Mouse (Mus musculus): ENCODE data around the gene Srm.

Gene Srm

GRCm38 (mm10) chr4:148602357-148603120, 11.2 kb downstream of the Srm start, which contains the start of gene Masp2:
Gene Masp2 (plus strand): TSS chr4:148602554.
- DNase-seq: no peak

DNA sequence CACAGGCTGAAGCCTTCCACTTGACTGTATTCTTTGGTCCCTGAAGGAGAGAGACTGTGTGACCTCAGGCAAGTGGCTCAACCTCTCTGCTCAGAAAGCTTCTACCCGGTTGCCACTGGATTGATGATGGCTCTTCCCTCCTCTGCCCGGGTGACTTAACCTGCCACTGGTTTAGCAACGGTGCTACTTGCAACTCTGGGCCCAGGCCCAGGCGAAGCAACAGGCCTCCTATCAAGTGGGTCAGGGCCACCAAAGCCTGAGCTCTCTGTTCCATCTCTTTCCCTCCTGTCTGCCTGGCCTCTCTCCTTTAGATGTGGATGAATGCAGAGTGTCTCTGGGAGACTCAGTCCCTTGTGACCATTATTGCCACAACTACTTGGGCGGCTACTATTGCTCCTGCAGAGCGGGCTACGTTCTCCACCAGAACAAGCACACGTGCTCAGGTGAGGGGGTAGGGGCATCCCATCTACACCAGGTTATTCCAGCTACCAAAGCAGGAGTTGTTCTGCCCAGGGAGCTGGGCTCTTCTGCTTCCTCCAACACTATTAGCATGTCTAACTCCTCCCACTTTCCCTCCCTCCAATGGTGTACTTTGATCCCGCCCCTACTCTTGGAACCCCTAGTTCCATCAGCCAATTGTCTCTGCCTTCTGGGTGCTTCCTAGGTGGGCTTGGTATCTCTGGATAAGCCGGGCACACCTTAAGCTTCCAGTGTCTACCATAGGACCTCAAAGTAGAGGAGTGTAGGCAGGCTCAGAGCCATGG, 12.3 kb downstream of the Srm start:
- DNase-seq: no peak

DNA sequence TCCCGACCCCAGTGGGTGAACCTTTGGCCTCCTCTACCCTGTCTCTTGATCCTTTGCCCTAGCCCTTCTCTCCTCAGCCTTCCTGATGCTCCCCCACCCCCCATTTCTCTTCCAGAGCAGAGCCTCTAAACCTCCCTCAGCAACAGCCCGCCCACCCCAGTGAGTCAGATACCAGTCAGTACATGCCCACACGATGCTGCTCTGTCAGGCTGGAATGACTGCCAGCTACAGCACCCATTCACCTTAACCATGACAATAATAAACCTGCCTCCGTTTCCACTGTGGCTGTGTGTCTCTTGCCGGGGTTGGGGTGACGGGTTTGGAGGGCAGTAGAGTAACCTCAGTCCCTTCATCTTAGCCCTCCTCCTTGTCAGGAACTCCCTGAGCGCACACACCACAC, 12.8 kb downstream of the Srm start:
- DNase-seq: no peak

GRCm38 (mm10) chr4:148604541-148605165, 13.3 kb downstream of the Srm start:
- peak; percentile 85 for DNase-seq

- peak; percentile 92 for DNase-seq
These were observed 16.5 kb downstream of the Srm start for GRCm38 (mm10) chr4:148607758-148608157.

GRCm38 (mm10) chr4:148609805-148610204, 18.5 kb downstream of the Srm start:
- DNase-seq: no peak

DNA sequence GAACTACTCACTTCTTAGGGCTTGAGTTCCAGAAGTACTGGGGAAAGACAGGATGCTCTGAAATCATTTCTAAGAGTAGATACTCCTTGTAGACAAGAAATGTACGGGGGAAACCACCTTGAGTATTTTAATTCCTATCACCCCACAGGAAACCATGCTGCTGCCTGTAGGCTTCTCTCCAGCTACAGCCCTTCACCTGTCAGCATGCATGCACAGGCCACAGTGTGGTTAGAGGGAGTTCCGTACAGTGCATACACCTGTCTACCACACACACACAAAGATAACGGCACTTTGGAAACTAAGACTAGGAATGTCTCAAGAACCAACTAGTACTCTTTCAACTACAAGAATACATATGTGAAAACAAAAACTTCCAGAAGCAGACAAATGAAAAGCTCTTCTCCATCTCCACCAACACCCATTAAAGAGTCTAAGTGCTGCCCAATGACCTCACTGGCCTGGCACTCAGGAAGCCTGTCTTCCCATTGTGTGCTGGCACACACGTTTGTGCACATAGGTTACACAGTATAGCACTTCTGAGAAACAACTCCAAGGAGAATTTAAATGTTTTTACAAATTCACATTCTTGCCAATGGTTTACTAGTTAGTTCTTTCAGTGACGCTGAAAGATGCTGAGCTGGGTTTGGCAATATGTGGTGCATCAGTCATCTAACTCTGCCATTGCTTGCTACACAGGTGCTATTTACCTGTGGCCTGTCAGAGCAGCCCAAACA, 19.5 kb downstream of the Srm start:
- DNase-seq: no peak

- DNase-seq: no peak
These were observed 21.3 kb downstream of the Srm start for GRCm38 (mm10) chr4:148612557-148612956.

- no peak for DNase-seq
These were observed 22.4 kb downstream of the Srm start for GRCm38 (mm10) chr4:148613738-148614137.

- no peak for DNase-seq
These were observed 28.5 kb downstream of the Srm start for GRCm38 (mm10) chr4:148619805-148620204.

- DNase-seq: no peak
These were observed 29.4 kb downstream of the Srm start for GRCm38 (mm10) chr4:148620718-148621117.

DNA sequence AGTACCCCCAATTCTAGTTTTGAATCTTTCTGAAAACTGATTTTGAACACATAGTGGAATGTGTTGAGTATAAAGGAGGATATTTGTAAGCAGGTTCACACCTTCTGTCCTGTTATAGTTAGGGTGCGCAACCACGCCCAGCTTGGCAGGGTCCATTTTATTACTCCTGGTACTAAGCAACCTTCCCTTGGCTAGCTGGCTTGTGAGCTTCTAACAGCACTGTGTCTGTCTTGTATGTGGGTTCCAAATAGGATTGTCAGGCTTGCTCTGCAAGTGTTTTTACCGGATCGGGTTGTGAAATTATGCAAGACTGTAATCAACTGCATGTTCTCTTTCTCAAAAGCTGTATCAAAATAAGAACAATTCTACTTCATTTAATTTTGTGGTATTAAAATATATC, 31.2 kb downstream of the Srm start:
- DNase-seq: no peak

- no peak for DNase-seq
These were observed 32.3 kb downstream of the Srm start for GRCm38 (mm10) chr4:148623609-148624008.

DNA sequence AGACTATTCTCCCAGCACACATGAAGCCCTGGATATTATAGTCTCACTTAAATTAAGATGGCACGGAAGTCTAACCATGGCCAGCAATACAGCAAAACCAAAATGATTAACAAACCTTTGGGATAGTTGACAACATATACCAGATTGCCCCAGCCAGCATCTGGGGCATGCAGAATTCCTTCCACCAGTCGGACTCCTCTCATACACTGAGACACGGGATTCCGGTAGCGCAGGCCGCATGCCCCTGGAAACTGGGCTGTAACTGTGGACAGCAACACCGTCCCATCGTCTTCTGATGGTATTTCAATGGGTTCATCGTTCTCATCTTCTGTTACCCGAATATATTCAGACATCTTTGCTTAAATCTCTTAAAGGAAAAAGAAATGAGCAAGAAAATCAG, 33.7 kb downstream of the Srm start:
- no peak for DNase-seq

DNA sequence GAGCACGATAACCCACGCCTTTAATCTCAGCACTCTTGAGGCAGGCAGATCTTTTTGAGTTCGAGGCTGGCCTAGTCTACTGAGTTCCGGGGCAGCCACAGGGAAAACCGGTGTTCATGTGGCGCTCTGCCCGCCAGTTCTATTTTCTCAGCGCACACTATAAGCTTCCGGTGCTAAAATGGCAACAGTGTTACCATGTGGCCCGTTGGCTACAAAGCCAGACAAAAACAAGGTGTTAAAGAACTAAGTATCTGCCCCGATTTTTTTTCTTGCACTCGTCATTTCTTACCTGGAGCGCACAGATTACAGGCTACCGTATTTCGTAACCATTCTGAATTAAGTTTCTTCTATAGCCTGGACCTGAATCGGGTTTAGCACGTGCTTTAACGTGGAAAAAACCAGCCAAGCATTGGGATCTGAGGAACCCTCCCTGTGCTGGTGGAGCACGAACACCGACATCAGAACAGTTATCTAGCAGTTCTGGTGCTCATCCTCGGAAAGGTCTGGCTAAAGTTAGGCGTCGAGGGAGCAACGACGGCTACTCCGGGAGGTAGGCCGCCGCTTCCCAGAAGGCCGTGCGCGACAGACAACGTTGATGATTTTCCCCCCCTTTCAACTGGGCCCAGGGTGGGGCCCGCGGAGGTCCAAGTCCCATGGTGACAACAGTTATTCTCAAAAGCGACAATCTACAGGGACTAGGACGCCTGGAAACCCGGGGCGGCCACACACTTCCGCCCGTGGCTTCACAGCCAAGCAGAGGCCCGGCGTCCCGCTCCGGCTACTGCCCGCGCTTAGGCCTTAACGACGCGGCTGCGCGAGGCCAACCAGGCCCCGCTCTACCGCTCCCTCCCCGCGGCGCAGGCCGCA, 34.7 kb downstream of the Srm start:
- peak; percentile 70 for DNase-seq

DNA sequence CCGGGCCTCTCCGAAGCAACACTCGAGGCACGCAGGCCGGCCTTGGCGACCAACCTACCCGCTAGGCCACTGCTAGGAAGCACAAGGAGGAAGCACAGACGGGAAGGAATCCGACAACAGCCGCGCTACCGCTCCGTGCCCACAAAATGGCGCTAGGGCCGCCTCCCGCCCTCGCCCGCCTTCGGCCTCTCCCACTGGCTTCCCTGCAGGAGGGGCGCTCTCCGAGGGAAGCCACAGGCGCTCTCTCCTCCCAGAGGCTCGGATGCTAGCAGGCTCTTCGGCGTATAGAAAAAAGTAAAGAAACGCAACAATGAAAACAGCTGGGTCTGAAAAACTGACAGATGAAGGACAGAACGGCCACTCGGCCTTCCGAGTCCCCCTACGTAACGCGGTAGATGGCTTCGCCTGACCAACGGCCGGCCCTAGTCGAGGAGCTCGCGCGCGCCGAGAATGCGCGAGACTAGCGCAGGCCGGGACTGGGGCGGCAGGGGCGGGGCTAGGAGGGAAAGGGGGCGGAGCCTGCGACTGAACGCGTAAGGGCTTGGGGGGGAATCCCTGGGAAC, 35.4 kb downstream of the Srm start, which contains the start of gene Tardbp:
Gene Tardbp (minus strand): TSS at position 397 of the 563 bp plus-strand sequence.
- peak; percentile 99 for DNase-seq

DNA sequence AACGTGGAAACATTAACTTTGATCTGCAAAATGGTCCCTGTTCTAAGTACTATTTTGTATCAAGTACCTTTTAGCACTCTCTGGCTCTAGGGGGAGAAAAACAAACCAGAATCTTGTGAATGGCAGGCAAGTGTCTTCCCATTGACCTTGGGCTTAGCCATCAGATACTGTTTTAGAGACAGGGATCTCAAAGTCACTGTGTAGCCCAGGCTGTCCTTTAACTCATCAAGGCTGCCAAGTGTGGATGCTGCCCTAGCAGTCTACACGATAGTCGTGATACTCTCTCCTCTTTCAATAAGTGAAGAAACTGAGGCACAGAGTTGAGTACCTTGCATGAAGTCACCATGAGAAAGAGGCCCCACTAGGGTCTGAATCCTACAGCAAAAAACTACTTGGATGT, 35.9 kb downstream of the Srm start:
- no peak for DNase-seq

GRCm38 (mm10) chr4:148632013-148632692, 40.9 kb downstream of the Srm start:
- peak; percentile 55 for DNase-seq

GRCm38 (mm10) chr4:148633395-148634061, 42.2 kb downstream of the Srm start:
- DNase-seq: no peak

DNA sequence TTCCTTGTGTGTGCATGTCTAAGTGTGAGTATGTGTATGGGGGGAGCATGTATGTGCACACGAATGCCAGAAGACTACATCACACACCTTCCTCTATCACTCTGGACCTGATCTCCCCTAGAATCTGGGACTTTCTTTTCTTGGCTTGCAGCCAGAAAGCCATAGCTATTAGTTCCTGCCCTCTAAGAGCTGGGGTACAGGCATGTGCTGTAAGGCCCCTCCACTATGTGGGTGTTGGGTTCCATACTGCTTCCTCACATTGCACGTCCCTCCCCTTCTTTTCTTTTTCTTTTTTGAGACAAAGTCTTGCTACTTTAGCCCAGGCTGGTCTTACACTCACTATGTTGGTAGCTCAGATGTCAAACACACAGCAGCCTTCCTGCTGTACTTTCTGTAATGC, 44.0 kb downstream of the Srm start:
- no peak for DNase-seq

Measured in kidney, postnatal 10 days (tissue).